Mouse (Mus musculus) ES-Bruce4 (cell line): ENCODE measurements at regions not wholly inside any gene's neighbourhood (a gene's known extent, or its start where the extent isn't known, plus 50 kb on each side); places are given as distances from the start of the nearest gene placed in this dataset.
"Not testable (repeated sequence)": the region's sequence is repeated elsewhere in the genome, so short reads cannot be mapped to it uniquely, and the experiment has no call there.

Experiments
- H3K27ac ChIP-seq: 2 replicates; pipeline ENCODE4 v1.5.1; 2012; ENCODE audit warnings: low read length, inconsistent platforms; ENCODE audit not compliant: insufficient read depth
- H3K27me3 ChIP-seq: 2 replicates; pipeline ENCODE4 v1.6.1; 2012; ENCODE audit warnings: mild to moderate bottlenecking, low read length, inconsistent platforms; ENCODE audit not compliant: control insufficient read depth, poor library complexity, insufficient read depth, severe bottlenecking
- H3K36me3 ChIP-seq: 2 replicates; pipeline ENCODE4 v1.6.1; 2012; ENCODE audit warnings: inconsistent platforms, mild to moderate bottlenecking, low read length, moderate library complexity; ENCODE audit not compliant: control insufficient read depth, poor library complexity, insufficient read depth, severe bottlenecking
- H3K4me1 ChIP-seq: one replicate; pipeline ENCODE4 v1.8.1; 2011; ENCODE audit warnings: low read length; ENCODE audit not compliant: control insufficient read depth, insufficient read depth
- H3K4me3 ChIP-seq: 2 replicates; pipeline ENCODE4 v1.5.1; 2011; ENCODE audit warnings: low read depth, mild to moderate bottlenecking, low read length
- H3K9ac ChIP-seq: 2 replicates; pipeline ENCODE4 v1.6.1; 2012; ENCODE audit warnings: low read depth, mild to moderate bottlenecking, inconsistent platforms; ENCODE audit not compliant: poor library complexity, severe bottlenecking
- H3K9me3 ChIP-seq: replicated peaks from 2 replicates; pipeline ENCODE4 v1.6.1; 2012; ENCODE audit warnings: mild to moderate bottlenecking, low read length, inconsistent platforms; ENCODE audit not compliant: control insufficient read depth, poor library complexity, insufficient read depth, severe bottlenecking
- CTCF ChIP-seq: IDR thresholded peaks from one replicate; pipeline ENCODE4 v1.8.1; 2011; ENCODE audit warnings: low read depth, low read length
- EP300 ChIP-seq: IDR thresholded peaks from 2 replicates; pipeline ENCODE4 v1.6.1; 2011; ENCODE audit warnings: low read depth, low read length; ENCODE audit not compliant: insufficient read depth
- POLR2A ChIP-seq: IDR thresholded peaks from one replicate; pipeline ENCODE4 v1.8.1; 2011; ENCODE audit warnings: low read length; ENCODE audit not compliant: insufficient read depth

- no peaks in the 10 kb centered on the region for H3K4me1 ChIP-seq
- H3K27ac ChIP-seq: no peak overlapping the region
- no peak for TF ChIP-seq POLR2A
- TF ChIP-seq EP300: no peak
- TF ChIP-seq CTCF: no peak
- no peaks in the 10 kb centered on the region; the same call in 1 of the 2 replicates for H3K27me3 ChIP-seq
- H3K9me3 ChIP-seq: no peaks in the 10 kb centered on the region
- H3K4me3 ChIP-seq: no peak overlapping the region
- no peaks in the 10 kb centered on the region for H3K36me3 ChIP-seq
- H3K9ac ChIP-seq: no peak overlapping the region
Observed at GRCm38 (mm10) chr6:103809986-103810341, 299.6 kb downstream of the Chl1 start.

- H3K4me3 ChIP-seq: no peak overlapping the region
- H3K27ac ChIP-seq: no peak overlapping the region
- H3K36me3 ChIP-seq: no peaks in the 10 kb centered on the region
- TF ChIP-seq EP300 (no peak), CTCF (no peak), POLR2A (no peak)
- no peaks in the 10 kb centered on the region for H3K9me3 ChIP-seq
- no peaks in the 10 kb centered on the region for H3K4me1 ChIP-seq
- no peak overlapping the region for H3K9ac ChIP-seq
- no peaks in the 10 kb centered on the region; the same call in 1 of the 2 replicates for H3K27me3 ChIP-seq
Observed at GRCm38 (mm10) chr6:103810342-103811001, 300.1 kb downstream of the Chl1 start.

DNA sequence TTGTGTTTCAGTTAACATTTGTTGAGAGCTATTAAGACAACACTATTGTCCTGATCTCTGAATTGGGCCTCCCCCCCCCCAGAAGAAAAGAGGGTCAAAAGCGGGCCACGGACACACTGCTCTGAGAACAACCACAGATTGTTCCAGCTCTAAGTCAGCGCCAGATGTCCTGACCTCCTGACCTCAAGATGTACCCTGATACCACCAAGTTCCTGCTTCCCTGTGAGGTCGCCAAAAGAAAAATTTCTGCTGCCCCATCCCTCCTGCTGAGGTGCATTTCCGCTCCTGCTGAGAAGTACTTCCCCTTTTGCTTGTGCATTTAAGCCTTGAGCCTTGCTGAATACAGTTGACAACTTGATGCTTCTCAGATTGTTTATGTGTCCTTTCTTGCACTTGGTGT, 306.0 kb downstream of the Chl1 start:
- not testable (repeated sequence) for H3K4me1 ChIP-seq, H3K4me3 ChIP-seq

DNA sequence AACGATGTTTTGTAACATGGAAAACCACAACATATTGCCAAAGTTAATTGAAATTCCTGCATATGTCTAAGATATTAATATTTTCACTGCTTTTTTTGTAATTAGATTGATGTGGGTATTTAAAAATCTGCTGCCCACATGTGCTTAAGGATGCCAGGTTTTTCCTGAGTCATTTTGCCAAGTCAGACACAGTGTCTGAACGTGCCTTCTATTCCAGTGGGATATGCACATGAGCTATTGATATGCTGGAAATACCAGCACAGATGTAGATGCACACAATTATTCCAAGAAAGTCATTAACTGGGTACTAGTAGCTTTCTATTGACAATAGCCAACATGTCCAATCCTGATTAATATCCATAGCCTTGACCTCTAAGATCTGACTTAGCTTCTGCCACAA, 315.7 kb downstream of the Chl1 start:
- Histone ChIP-seq H3K9ac (no peak overlapping the region), H3K9me3 (0 out of 2 replicates have a peak, but pooled peaks cover 2% of the 10 kb centered on the region), H3K4me3 (no peak overlapping the region), H3K27ac (no peak overlapping the region), H3K27me3 (no peaks in the 10 kb centered on the region), H3K4me1 (no peaks in the 10 kb centered on the region), H3K36me3 (no peaks in the 10 kb centered on the region)
- no peak for TF ChIP-seq EP300
- TF ChIP-seq CTCF: no peak
- no peak for TF ChIP-seq POLR2A

More for the DNA sequence above, 306.0 kb downstream of the Chl1 start:
- H3K9ac ChIP-seq, H3K27ac ChIP-seq, H3K9me3 ChIP-seq, H3K27me3 ChIP-seq, H3K36me3 ChIP-seq: not testable (repeated sequence)

- Histone ChIP-seq H3K4me1 (no peaks in the 10 kb centered on the region), H3K9ac (no peak overlapping the region), H3K36me3 (no peaks in the 10 kb centered on the region), H3K27me3 (no peaks in the 10 kb centered on the region), H3K27ac (no peak overlapping the region), H3K9me3 (0 out of 2 replicates have a peak, but pooled peaks cover 2% of the 10 kb centered on the region), H3K4me3 (no peak overlapping the region)
- TF ChIP-seq EP300 (no peak), POLR2A (no peak), CTCF (no peak)
Observed at GRCm38 (mm10) chr6:103827623-103828022, 317.2 kb downstream of the Chl1 start.

DNA sequence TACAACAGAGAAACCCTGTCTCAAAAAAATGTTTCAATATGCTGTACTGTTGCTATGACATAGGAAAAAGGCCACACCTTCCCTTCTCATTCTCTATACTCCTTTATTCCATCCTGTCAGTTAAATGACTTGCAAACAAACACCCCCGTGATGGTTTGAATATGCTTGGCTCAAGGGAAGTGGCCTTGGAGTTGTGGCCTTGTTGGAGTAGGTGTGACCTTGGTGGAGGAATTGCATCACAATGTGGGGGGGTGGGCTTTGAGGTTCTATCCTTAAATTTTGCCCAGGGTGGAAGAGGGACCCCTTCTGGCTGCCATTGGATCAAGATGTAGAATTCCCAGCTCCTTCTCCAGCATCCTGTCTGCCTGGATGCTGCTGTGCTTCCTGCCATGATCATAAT, 318.5 kb downstream of the Chl1 start:
- TF ChIP-seq POLR2A (no peak), EP300 (no peak), CTCF (no peak)
- Histone ChIP-seq H3K27ac (no peak overlapping the region), H3K9ac (no peak overlapping the region)

More for the DNA sequence above, 318.5 kb downstream of the Chl1 start:
- no peaks in the 10 kb centered on the region for H3K36me3 ChIP-seq
- 0 out of 2 replicates have a peak, but pooled peaks cover 2% of the 10 kb centered on the region for H3K9me3 ChIP-seq
- no peaks in the 10 kb centered on the region; the same call in 1 of the 2 replicates for H3K27me3 ChIP-seq
- no peak overlapping the region for H3K4me3 ChIP-seq
- no peaks in the 10 kb centered on the region for H3K4me1 ChIP-seq
